Mouse (Mus musculus) spleen, postnatal 14 days (tissue): ENCODE data around the gene Bcar3.

Experiments used
- DNase-seq, 2 experiments: peaks; one replicate each; pipeline ENCODE4 v3.0.0; 2021 to 2022; ENCODE audit warnings: low spot score in 2 of 2

The Bcar3 gene

DNA sequence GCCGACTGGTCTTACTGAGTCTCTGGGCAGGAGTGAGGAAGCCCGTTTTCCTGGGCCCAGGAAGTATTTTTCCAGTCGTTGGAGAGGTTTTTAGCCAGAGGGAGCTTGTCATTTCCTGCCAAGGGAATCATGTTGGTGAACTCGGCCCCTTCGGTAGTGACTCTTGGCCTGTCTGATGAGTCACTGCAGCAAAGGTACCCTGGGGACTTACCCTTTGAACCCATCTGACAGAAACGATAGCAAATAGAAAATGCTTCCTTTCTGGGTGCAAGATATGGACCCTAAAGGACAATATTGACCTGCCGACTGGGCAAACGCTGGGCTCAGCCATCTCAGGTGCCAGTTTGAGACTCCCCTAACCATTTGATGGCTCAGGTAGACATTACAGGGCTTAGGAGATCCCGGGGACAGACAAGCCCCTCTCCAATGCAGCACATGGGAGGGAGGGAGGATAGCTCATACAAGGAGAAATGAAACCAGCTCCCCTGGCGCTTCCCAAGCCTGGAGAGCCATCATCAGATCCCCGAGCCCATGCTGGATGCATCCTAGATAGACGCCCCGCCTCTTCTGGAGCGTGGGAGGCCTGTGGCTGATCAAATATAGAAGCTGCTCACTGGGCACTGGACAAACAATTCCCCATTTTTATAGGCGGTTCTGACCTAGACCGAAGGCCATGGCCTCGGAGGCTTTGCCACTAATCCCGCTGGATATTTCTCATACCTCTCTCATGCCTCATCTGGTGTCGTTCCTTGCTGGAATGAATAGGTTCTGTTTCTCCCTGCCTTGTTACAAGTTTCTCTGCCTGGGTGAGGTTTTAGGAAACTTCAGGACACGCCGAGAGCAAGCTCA lies 188.2 kb downstream of the Bcar3 start:
- no peak for DNase-seq

DNA sequence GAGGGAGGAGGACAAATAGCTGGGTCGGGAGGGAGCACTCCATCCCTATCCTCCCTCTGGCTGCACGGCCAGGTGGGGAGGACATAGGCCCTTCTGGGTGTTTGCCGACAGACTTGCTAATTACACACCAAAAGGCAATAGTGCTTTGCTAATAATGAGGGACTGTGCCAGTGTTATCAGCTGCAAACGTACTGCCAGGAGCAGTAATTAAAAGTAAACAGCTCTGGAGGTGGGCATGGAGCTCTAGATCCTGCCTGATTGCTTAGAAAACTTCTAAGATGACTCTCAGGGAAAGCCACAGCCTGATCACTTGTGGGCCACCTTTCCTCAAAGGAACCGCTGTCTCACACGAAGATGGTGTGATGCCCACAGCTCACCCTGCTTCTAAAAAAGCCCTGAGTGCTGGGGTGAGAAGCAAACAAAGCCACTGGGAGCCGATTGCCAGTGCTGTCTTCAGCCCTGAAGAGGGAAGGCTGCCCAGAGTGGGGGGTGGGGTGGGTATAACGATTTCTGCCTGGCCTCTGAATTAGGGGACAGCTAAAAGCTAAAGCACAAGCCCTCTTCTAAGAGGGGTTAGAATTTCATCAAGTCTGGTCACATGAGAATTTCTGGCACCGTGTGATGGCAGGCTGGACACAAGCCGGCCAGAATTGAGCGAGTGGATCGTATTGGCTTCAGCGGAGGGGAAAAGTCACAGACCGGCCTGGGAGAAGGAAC lies 189.3 kb downstream of the Bcar3 start:
- no peak for DNase-seq

DNA sequence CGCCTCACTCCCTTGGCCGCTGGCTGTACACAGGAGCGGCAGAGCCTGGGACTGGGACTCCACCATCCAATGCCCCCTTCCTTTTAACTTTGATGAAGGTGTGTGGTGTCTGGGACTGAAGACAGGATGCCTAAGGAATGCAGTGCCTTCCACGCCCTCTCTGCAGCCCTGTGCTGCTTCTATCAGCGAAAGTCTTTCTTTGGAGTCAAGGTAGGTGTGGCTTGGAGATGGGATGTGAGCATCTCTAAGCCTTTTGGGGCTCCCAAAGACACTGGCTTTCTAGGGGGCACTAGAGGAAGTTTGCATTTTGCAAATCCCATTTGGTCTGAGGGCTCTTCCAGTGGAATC lies 189.8 kb downstream of the Bcar3 start:
- no peak for DNase-seq

DNA sequence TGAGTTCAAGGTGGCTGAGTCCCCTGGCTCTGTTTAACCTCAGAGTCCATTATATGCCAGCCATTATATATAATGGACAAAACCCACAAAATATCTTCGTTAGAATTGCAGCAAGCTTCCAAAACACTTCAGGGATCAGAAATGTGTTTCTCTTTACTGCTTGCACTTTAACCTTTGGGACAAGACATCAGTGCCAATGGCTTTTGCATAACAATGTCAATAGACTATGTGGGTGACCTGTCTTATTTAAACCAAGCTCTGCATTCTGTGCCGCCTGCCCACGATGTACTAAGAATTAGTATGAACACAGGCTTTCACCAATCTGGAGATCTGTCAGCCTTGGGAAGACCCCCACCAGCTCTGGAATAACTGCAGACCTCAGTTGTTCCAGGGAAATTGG lies 190.4 kb downstream of the Bcar3 start:
- DNase-seq = no peak

DNA sequence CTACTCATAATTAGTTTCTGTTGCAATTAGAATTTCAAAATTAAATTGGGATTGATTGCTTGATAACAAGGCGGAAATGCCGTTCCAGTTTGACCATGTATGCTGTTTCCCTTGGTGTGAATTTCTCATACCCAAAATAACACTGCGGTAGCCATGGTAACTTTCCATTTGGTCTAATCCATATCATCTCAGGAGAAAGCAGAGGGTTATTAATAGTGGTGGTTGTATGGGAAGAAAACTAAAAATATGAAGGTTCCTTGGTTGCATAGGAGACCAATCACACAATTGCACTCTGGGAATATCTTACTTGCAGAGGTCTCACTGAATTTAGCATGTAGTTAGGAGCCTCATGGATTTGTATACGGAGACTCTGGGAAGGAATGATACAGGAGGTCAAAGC lies 191.8 kb downstream of the Bcar3 start:
- DNase-seq = no peak

DNA sequence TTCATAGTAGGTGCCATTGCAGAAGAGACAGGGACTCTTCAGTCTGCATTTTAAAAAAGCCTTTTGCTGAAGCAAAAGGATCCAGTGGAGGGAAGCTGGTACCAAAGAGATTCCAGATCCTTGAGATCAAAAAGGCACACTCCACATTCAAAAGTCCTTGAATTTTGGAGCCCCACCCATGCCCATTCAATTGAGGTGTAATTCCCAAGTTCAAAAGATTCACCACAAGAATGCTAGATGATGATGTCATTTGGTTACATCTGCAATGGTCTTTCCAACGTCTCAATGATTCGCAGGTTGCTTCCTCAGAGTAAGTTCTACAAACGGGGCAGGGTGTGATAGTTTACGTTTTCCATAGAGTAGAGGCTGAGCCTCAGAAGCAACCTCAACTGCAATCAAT lies 192.3 kb downstream of the Bcar3 start:
- no peak for DNase-seq

DNA sequence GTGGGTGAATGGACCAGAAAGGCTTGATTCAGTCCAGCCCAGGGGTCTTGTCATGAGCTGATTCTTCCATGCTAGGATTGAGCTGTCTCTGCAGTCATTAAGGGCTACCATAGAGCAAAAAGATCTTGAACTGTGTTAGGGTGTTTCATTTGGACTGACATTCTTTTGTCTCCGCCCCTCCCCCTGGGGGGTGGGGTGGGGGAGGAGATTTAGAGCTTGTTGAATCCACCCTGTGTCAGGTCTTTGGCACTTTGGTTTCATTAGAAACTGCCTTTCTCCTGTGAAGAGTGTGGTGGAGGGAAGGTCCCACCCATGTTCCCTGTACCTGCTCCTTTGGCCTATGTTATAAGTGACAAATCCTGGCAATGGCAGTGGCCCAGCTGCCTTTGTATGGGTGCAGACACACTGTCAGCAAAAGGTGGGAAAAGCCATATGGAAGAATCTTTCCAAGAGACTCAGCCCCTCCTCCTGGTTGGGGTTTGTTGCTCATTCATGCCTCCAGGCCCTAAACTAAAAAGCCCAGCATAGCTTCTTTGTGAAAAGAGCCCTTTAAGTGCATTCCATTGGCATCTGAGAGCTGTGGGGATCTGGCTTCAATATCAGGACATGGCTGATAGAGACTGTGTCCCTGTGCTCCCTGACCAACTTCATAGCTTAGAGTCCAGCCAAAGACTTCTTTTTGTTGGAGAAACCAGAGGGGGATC lies 194.3 kb downstream of the Bcar3 start:
- DNase-seq = no peak

DNA sequence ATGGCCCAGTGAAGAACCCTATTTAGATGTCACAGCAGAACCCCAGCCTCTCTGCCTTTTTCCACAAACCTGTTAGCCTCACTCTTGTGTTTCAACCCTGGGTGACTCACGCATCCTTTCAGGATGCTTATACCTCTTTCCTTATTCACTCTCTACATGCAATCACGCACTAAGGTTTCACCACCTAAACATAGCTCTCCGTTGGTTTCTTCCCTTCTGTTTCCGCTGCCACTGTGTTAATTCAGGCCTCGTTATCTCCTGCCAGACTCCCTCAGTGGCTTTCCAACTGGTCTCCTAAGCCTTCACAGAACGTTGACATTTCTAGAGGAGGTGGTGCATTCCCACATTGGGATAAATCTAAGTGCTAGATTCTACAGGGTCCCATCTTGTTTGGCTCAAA lies 196.6 kb downstream of the Bcar3 start:
- no peak for DNase-seq

DNA sequence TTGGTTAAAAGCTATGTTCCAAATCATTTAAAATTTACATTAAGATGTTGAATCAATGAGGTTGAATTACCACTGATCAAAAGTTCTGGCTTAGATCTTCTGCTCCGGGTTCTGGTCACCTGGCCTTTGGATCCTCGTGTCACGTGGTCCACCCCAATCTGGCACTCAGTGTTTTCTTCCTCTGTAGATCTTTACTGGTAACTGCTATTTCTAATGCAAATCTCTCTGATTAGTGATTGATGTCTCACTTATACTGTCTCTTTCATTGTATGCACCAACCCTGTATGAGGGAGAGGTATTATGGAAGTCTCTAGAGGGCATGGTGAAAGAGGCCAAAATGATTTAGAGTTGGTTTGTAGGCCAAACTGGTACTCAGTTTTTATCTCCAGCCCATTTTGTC lies 198.1 kb downstream of the Bcar3 start:
- DNase-seq = no peak

DNA sequence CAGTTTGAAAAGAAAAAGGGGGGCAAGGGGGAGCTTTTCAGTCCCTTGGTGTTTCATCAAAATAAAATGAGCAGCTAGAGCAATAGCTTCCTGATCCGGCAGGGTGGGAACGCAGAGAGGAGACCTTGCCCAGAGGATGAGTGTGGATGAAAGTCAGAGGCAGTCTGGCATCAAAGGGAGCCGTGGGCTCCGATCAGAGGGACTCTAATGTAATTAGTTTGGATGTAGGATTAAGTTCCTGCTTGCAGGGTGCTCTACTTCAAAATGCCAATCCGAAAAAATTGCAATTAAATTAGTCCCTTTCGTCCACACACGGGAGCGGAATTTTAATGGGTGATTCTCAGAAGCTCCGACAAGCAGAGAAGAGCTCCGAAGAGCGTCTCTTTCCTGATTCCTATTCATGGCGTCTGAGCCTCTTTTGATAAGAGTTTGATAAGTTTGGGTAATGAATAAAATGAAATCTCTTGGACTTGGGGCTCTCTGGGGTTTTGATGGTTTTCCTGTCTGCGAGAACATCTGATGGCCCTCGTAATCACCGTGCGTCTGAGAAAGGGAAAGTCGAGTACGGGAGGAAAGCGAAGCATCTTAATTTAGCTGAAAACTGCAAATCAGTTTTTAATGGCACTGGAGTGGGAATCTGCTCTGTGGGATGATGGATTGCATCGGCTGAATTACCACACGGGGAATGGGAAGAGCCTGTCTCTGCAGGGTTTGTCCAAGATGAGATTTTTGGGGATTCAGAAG lies 199.1 kb downstream of the Bcar3 start:
- DNase-seq = no peak

DNA sequence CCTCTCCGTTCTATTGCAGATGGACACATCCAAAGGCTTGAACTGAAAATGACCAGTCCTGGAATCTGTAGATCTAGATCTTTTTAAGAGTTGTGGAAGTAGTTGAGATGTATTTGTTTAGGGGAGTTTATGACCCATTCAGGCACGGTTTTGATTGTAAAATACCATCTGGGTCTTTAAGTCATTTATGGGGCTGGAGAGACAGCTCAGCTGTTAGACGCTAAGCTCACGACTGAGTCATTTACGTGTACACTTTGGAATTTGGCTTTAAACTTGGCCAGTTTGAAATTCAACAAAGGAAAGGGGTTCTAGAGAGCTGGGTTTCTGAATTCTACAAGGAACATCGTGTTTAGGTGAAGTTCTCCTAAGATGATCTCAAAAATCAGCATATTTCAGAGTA lies 200.8 kb downstream of the Bcar3 start:
- no peak for DNase-seq

DNA sequence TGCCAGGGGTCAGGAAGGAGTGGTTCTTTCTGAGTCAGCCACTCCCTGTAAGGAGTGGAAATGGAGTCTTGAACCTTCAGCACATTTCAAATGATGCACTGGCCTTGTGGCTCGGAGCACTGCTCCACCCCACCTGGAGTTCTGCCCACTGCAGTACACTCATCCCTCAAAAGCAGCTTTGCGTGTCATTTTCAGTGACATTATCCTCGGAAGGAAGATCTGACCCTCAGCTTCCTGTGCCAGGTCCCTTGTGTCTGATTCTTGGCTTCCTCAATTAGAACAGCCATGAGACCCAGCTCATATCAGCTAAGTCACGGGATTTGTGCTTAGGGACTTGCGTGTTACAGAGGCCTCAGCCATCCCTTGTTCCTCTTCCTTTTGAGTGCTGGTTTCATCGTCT lies 203.9 kb downstream of the Bcar3 start:
- DNase-seq = no peak

DNA sequence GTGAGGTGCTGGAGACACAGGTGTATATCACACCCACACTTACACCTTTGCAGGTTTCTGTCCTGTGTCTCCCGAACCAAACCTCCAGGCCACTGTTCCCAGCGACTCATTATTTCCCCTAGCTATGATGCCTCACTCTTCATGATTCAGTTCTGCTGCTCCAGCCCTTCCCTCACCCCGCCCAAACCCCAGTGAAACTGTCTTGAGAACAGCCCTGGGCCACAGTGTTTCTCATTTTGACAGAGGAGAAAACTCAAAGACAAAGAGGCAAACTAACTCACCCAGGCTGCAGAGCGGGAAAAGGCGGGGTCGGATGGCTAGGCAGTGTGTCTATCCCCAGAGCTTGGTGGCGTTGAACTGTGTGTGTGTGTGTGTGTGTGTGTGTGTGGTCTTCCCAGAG lies 204.6 kb downstream of the Bcar3 start:
- DNase-seq = no peak

DNA sequence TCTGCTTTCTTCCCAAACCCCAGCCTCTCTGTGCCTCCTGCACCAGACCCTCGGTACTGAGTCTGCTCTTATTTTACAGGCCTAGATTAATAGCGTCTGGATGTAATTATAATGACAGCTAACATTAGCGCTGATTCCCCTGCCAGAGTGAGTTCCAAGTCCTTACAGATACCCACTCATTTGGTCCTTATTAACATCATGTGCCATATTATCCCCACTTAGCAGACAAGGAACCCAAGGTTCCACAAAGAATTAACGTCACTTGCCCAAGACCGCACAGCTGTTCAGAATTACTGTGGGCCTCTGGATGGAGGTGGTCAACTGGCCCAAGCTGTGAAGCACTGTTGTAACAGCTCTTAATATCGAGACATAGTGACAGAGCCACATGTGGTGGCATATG lies 205.7 kb downstream of the Bcar3 start:
- DNase-seq = no peak

DNA sequence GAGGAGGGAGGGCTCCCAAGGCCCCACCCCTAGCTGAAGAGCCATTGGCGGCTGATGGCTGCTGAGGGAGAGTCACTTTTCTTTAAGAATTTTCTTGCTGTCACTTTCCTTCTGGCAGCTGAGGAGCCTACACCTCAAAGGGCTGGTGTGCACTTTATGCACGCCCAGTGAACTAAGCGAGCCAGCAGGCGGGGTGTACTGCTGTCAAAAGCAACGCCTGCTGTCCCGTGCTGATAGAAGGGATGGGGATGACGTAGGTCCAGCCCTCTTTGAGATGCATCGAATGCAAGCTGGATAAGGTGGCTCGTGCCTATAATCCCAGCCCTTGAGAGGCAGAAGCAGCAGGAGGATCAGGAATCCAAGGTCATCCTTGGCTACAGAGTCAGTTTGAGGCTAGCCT lies 207.0 kb downstream of the Bcar3 start:
- no peak for DNase-seq

DNA sequence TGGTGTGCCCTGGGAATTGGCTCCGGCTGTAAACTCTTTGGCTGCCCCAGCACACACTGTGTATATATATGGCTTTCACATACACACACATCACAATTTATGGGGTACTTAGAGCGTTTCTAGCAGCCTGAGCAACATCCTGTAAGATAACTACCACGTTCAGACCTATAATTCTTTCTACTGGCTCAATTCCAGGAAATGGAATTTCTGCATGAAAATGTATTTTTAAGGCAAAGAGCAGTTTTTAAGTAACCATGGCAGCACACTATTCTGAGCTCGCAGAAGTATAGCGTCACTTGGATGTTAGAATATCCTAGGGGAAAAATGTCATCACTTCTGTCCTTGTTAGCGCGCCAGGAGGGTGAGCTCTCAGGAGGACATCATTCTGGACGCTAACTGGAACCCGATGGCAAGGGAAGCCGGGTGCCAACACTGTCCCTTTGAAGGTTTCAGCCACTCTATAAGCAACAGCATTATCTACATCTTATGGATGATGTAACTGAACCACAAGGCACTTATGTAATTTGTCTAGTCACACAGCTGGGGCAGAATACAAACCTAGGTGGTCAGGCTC lies 212.5 kb downstream of the Bcar3 start:
- no peak for DNase-seq

DNA sequence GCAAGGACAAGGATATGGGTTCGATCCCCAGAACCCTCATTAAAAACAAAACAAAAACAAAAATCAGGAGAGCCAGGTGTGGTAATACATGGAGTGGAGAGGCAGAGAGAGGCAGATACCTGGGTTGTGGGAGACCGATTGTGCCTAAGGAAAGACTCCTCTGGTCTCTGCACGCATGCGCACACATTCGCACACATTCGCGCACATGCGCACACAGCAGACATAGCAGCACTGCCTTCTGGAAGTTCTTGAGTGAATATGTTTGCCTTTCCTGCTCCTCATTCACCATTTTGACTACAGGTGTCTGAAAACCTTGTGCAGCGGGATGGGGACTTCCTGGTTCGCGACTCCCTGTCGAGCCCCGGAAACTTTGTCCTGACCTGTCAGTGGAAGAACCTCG lies 213.9 kb downstream of the Bcar3 start:
- no peak for DNase-seq

DNA sequence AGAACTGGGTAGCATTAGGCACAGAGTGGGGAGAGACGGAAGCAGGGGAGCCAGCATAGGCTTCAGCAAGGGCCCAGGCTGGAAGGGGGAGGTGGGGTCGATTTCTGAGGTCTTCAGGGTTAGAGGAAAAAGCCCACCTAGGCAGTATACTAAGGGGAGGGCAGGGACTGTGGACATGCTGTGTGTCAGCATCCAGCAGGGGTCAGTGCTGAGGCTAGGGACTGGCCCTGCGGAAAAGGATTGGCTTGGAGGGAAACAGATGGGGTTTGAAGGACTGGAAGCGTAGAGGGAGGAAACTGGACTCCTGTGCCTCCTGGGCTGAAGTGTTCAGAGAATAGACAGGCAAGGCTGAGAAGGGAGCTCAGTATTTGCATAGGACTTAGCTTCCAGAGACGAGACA lies 215.1 kb downstream of the Bcar3 start:
- no peak for DNase-seq

DNA sequence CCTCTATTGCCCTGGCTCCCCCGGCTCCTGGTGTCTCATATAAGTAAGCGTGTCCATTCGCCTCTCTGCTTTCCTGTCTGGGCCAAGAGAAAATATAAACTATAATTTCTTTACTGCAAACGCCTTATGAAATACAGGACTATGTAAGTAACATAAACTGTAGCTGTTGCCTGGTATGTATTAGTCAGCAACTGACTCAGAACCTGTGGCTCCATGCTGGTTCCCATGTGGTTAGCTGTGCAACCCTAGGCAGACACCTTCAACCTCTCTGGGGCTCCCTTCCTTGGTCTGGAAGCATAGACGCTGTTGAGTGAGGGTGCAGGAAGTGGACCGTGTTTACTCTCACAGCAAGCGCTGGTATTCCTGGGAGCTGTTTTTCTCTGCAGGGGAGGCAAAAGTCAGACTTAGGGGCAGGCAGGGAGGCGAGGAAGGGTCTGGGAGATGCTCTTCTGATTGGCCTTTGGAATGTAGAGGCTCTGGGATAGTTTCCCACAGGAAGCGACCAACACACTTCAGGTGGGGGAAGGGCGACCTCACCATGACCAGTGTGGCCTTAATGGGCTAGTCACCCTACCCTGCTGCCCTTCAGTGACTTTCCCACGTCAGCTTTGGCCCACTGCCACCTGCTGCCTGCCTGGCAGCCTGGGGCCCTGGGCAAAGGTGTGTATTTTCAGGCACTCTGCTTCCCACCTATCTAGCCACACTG lies 215.8 kb downstream of the Bcar3 start:
- DNase-seq = no peak

DNA sequence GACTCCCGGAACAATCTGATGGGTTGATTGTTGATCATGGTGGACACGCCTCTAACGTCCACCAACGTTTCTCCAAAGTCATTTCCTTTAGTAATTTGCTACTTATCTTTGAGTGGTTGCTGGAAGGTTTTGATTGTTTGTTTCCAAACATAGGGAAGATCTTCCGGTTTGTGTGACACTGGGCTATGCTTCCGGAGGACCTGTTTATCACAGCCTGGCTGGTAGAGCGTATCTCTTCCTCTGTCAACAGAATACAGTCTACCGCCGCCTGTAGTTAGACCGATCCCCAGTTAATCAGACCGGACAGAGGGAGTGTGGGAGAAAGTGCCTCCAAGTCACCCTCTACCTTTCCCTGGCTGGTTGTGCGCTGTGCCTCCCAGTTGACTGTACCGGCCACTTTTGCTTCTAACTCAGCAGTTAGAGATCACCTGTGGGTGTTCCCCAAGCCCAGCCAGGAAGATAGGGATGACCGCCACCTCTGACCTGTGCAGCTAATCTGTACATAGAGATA lies 216.4 kb downstream of the Bcar3 start:
- no peak for DNase-seq

DNA sequence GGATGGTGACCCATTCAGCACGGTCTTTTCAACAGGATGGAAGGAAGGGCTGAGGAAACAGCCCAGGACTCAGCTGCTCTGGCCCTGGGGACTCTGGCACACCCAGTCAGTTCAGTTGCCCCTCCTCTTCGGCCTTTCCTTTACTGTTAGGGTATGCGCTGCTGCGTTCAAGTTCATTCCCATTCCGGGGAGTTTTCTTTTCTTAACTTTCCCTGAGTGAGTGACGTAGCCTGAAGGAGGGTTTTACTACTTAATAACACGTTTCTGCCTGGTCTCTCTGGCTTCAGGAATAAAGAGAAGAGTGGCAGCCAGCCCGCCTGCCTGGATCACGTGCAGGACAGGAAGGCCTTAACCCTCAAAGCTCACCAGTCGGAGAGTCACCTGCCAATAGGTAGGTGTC lies 217.0 kb downstream of the Bcar3 start:
- no peak for DNase-seq
